Mouse (Mus musculus) C2C12 (cell line): ENCODE measurements around the gene Aadac.

ENCODE experiments used
- CTCF ChIP-seq: IDR thresholded peaks from one replicate; pipeline ENCODE4 v1.5.1; 2011; ENCODE audit not compliant: control insufficient read depth, insufficient read depth, insufficient read length
- MAX ChIP-seq: IDR thresholded peaks from one replicate; pipeline ENCODE4 v1.6.1; 2011; ENCODE audit warnings: mild to moderate bottlenecking, control low read depth
- MYOD1 ChIP-seq: IDR thresholded peaks from one replicate; pipeline ENCODE4 v1.6.1; 2011; ENCODE audit warnings: low read depth; ENCODE audit not compliant: control insufficient read depth, insufficient read length
- MYOG ChIP-seq: IDR thresholded peaks from one replicate; pipeline ENCODE4 v1.6.1; 2011; ENCODE audit not compliant: control insufficient read depth, insufficient read length; ENCODE audit errors: extremely low read depth

DNA sequence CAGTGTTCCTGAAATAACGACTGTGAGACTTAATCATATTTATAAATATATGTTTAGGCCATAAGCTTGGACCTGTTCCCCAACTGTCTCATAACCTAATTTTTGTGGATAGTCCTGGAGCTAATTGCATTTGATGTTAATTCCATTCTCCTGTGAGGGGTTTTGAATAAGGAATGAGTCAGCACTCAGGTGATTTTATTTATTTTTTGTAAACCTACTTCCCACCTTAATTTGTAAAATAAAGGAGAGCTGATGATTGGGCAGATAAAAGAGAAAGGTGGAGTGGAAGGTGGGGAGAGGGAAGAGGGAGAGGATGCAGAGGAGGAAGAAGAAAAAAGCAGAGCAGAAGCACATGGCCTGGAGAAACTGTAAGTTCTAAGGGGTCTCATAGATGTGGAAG, at the start of gene Aadac:
- no peak for TF ChIP-seq CTCF
- TF ChIP-seq MAX = no peak
- no peak for TF ChIP-seq MYOG
- TF ChIP-seq MYOD1 = no peak
